Mouse (Mus musculus): ENCODE measurements around the gene Olfr632.
"Not testable (repeated sequence)": the region's sequence is repeated elsewhere in the genome, so short reads cannot be mapped to it uniquely, and the experiment has no call there.

GRCm38 (mm10) chr7:103966873-103967272, 32.7 kb downstream of the Olfr632 start:
- TF ChIP-seq POLR2A (IDR thresholded peaks at IDR 0.05; ENCODE audit: borderline replicate concordance, control insufficient read depth, low read depth, low read length); CTCF (IDR thresholded peaks at IDR 0.05; ENCODE audit: control insufficient read depth, insufficient read depth, low read length): not testable (repeated sequence)
